Mouse (Mus musculus): ENCODE measurements around the gene Me1.

DNA sequence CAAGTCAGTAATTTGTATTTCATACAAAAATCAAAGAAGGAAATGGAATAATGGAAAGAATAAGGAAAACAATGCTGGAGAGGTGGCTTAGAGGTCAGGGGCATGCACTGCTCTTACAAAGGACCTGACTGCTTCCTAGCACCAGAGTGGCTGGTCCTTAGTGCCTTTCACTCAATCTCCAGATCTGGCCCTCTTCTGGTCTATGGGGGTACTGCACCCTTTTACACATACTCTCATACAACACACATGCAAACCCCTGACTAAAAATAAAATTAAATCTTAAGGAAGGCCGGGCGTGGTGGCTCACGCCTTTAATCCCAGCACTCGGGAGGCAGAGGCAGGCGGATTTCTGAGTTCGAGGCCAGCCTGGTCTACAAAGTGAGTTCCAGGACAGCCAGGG is 34.1 kb downstream of the Me1 start:
- no peak for TF ChIP-seq EP300 (IDR thresholded peaks at IDR 0.05; ENCODE audit: low read depth)
- TF ChIP-seq CTCF (IDR thresholded peaks at IDR 0.05; ENCODE audit: low read depth), result no peak
